16 mouse cellular contexts compared by ENCODE assay signal in the genomic region with DNA sequence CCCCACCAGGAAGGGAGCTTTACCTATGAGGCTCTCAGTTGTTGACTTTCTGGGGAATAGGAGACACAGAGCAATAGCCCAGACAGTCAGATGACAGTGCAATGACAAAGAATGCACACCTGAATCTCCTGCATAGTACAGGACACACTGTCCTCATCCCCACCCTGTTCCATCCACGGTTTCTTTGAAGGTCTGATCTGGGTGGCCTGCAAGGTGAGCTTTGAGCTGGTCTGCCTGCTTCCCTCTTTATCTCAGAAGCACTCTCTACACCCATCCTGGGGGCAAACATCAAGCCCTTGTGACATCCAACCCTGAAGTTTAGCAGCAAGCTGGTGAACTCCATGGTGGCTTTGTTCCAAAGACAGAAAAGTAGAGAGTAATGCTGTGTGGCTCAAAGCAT.
"Had no signal": no experiment of that assay in that cellular context is flagged by ENCODE, and none has a peak within 500 bp of the region (broad histone marks: within the 10 kb centered on the region; RNA-seq: fewer than 3 reads in every experiment).

No protein-coding gene starts in this region.

- H3K27ac ChIP-seq: midbrain, embryonic 10.5 days; midbrain, embryonic 12.5 days; neural tube, embryonic 13.5 days; neural tube, embryonic 15.5 days had no signal

- ATAC-seq: midbrain, embryonic 16.5 days had no signal

- H3K36me3 ChIP-seq: neural tube, embryonic 13.5 days; neural tube, embryonic 15.5 days had no signal

- H3K4me1 ChIP-seq: midbrain, embryonic 10.5 days; midbrain, embryonic 12.5 days; neural tube, embryonic 13.5 days; neural tube, embryonic 15.5 days had no signal

- H3K4me3 ChIP-seq: midbrain, embryonic 10.5 days; midbrain, embryonic 12.5 days; myocyte; neural tube, embryonic 13.5 days; neural tube, embryonic 15.5 days had no signal

- H3K4me2 ChIP-seq: lung, embryonic 14.5 days; midbrain, embryonic 12.5 days; neural tube, embryonic 13.5 days; neural tube, embryonic 15.5 days had no signal

- DNase-seq: lung, embryonic 14.5 days; lung, postnatal 10 days; lung, postnatal 4 days; midbrain, embryonic 14.5 days; retina, postnatal 1 day; right cerebral cortex, postnatal 25 days; spleen, adult 18-20 months; thymus, adult 18-20 months; thymus, postnatal 14 days; thymus, postnatal 36 days had no signal

- H3K9me3 ChIP-seq: midbrain, embryonic 10.5 days; midbrain, embryonic 12.5 days; neural tube, embryonic 13.5 days; neural tube, embryonic 15.5 days had no signal

- H3K9ac ChIP-seq: lung, embryonic 14.5 days; midbrain, embryonic 12.5 days; neural tube, embryonic 13.5 days; neural tube, embryonic 15.5 days had no signal
